Mouse (Mus musculus): ENCODE data around the gene Arsa. TPM values are rescaled to one million over a fixed set of nuclear protein-coding genes. Genes with fewer than 3 reads are reported as not detected.

Arsa gene
- polyA plus RNA-seq (2012; rRNA removed): 221 and 236 TPM in 2 replicates

DNA sequence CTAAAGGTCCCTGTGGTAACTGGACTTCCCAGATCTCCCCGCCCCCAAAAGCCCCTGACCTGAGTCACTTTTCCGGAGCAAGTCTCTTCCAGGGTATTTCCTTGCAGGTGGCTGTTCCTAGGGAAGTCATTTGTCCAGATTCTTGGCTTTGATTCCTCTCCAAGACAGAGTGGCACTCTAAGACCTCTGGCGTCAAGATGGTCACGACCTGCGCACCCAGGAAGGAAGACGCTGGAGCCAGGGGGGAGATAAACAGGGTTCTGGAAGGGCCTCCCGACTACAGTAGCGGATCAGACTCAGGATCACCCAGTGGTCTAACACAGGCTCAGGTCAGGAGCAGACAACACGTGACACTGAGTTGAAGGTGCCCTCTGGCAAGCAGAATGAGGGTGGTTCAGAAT is at the start of gene Arsa:
Arsa (minus strand) TSS at position 335 of the 401 bp plus-strand sequence.
- Histone ChIP-seq H3K4me3 (ENCODE audit: control insufficient read depth, low read depth, low read length) (peak within 1 kb of the TSS; percentile 79), H3K36me3 (ENCODE audit: control insufficient read depth, insufficient read depth, low read length) (peaks cover 1% of the 10 kb centered on the region; the same call in 1 of the 2 replicates), H3K27ac (ENCODE audit: control insufficient read depth, insufficient read depth, low read depth, low read length) (peak within 1 kb of the TSS; percentile 63), H3K27me3 (ENCODE audit: control insufficient read depth, insufficient read depth, low read length) (no peaks in the 10 kb centered on the region), H3K4me1 (ENCODE audit: control insufficient read depth, insufficient read depth, low read length) (peaks cover 27% of the 10 kb centered on the region)
- TF ChIP-seq POLR2A (IDR thresholded peaks at IDR 0.05; ENCODE audit: control insufficient read depth, low read depth, low read length) (no peak), CTCF (IDR thresholded peaks at IDR 0.05; ENCODE audit: control insufficient read depth, insufficient read depth, insufficient replicate concordance, low read depth, low read length) (no peak)

DNA sequence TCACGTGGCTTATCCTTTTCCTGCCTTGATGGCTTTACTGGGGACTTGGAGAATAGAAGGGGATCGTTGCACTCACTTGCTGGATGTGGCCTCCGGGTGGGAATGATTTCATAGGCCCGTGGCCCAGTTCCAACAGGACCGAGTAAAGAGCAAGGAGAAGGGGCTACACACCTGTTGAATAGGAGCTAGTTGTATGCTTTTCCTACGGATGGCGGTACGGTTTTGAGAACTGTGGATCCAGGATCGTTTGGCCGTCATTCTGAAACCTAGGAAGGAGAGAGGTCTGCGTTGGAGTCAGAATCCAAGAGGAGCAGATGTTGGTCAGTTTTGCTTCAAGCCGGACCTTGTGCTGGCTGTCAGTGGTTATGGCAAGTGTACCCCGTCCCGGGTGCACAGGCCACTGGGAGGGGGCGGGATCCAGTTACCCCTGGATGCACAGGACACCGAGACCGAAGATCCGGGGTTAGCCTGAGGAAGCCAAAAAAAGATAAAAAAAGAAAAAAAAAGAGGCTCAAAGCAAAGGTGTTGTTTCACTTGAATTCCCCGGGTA is 49.6 kb upstream of the Arsa start:
- H3K4me1 ChIP-seq (ENCODE audit: control insufficient read depth, insufficient read depth, low read length): peaks cover 3% of the 10 kb centered on the region
- no peak overlapping the region for H3K4me3 ChIP-seq (ENCODE audit: control insufficient read depth, low read depth, low read length)
- H3K36me3 ChIP-seq (ENCODE audit: control insufficient read depth, insufficient read depth, low read length): no peaks in the 10 kb centered on the region
- H3K27me3 ChIP-seq (ENCODE audit: control insufficient read depth, insufficient read depth, low read length): no peaks in the 10 kb centered on the region; the same call in 1 of the 2 replicates
- TF ChIP-seq POLR2A (IDR thresholded peaks at IDR 0.05; ENCODE audit: control insufficient read depth, low read depth, low read length) (no peak), CTCF (IDR thresholded peaks at IDR 0.05; ENCODE audit: control insufficient read depth, insufficient read depth, insufficient replicate concordance, low read depth, low read length) (no peak)
- H3K27ac ChIP-seq (ENCODE audit: control insufficient read depth, insufficient read depth, low read depth, low read length): no peak overlapping the region

GRCm38 (mm10) chr15:89525896-89526295 is 48.7 kb upstream of the Arsa start:
- TF ChIP-seq CTCF (IDR thresholded peaks at IDR 0.05; ENCODE audit: control insufficient read depth, insufficient read depth, insufficient replicate concordance, low read depth, low read length): no peak
- no peak for TF ChIP-seq POLR2A (IDR thresholded peaks at IDR 0.05; ENCODE audit: control insufficient read depth, low read depth, low read length)
- no peaks in the 10 kb centered on the region; the same call in 1 of the 2 replicates for H3K27me3 ChIP-seq (ENCODE audit: control insufficient read depth, insufficient read depth, low read length)
- no peak overlapping the region for H3K4me3 ChIP-seq (ENCODE audit: control insufficient read depth, low read depth, low read length)
- no peak overlapping the region for H3K27ac ChIP-seq (ENCODE audit: control insufficient read depth, insufficient read depth, low read depth, low read length)
- peaks cover 3% of the 10 kb centered on the region for H3K4me1 ChIP-seq (ENCODE audit: control insufficient read depth, insufficient read depth, low read length)
- no peaks in the 10 kb centered on the region for H3K36me3 ChIP-seq (ENCODE audit: control insufficient read depth, insufficient read depth, low read length)

GRCm38 (mm10) chr15:89525464-89525863 is 48.2 kb upstream of the Arsa start:
- TF ChIP-seq CTCF (IDR thresholded peaks at IDR 0.05; ENCODE audit: control insufficient read depth, insufficient read depth, insufficient replicate concordance, low read depth, low read length): no peak
- no peak for TF ChIP-seq POLR2A (IDR thresholded peaks at IDR 0.05; ENCODE audit: control insufficient read depth, low read depth, low read length)
- H3K36me3 ChIP-seq (ENCODE audit: control insufficient read depth, insufficient read depth, low read length): no peaks in the 10 kb centered on the region
- H3K27me3 ChIP-seq (ENCODE audit: control insufficient read depth, insufficient read depth, low read length): no peaks in the 10 kb centered on the region; the same call in 1 of the 2 replicates
- peaks cover 3% of the 10 kb centered on the region for H3K4me1 ChIP-seq (ENCODE audit: control insufficient read depth, insufficient read depth, low read length)
- no peak overlapping the region for H3K4me3 ChIP-seq (ENCODE audit: control insufficient read depth, low read depth, low read length)
- H3K27ac ChIP-seq (ENCODE audit: control insufficient read depth, insufficient read depth, low read depth, low read length): no peak overlapping the region

- TF ChIP-seq CTCF (IDR thresholded peaks at IDR 0.05; ENCODE audit: control insufficient read depth, insufficient read depth, insufficient replicate concordance, low read depth, low read length): no peak
- TF ChIP-seq POLR2A (IDR thresholded peaks at IDR 0.05; ENCODE audit: control insufficient read depth, low read depth, low read length): no peak
- peaks cover 3% of the 10 kb centered on the region for H3K4me1 ChIP-seq (ENCODE audit: control insufficient read depth, insufficient read depth, low read length)
- H3K36me3 ChIP-seq (ENCODE audit: control insufficient read depth, insufficient read depth, low read length): no peaks in the 10 kb centered on the region
- H3K4me3 ChIP-seq (ENCODE audit: control insufficient read depth, low read depth, low read length): no peak overlapping the region
- H3K27me3 ChIP-seq (ENCODE audit: control insufficient read depth, insufficient read depth, low read length): no peaks in the 10 kb centered on the region; the same call in 1 of the 2 replicates
- H3K27ac ChIP-seq (ENCODE audit: control insufficient read depth, insufficient read depth, low read depth, low read length): no peak overlapping the region
These were observed 47.6 kb upstream of the Arsa start for GRCm38 (mm10) chr15:89524611-89525415.

DNA sequence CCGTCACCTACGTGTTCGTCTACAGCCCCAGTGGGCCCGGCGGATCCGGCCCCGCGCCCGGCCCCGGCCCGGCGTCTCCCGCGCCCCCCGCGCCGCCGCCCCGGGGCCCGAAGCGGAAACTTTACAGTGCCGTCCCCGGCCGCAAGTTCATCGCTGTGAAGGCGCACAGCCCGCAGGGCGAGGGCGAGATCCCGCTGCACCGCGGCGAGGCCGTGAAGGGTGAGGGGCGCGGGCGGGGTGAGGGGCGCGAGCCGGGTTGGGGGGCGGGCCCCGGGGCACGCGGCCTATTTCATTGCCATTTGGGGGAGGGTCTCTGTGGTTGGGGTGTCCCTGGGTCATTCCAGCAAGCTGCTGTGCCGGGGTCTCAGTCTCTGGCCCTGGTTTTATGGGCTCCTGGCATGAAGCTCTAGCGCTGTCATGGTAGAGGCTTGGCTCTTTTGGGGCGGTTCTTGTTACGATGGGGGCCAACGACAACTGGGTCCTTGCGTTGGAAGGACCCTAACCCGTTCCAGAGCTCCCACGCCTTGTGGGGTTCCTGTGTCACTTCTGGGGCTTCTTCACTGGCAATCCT is 46.9 kb upstream of the Arsa start:
- H3K27me3 ChIP-seq (ENCODE audit: control insufficient read depth, insufficient read depth, low read length): no peaks in the 10 kb centered on the region; the same call in 1 of the 2 replicates

DNA sequence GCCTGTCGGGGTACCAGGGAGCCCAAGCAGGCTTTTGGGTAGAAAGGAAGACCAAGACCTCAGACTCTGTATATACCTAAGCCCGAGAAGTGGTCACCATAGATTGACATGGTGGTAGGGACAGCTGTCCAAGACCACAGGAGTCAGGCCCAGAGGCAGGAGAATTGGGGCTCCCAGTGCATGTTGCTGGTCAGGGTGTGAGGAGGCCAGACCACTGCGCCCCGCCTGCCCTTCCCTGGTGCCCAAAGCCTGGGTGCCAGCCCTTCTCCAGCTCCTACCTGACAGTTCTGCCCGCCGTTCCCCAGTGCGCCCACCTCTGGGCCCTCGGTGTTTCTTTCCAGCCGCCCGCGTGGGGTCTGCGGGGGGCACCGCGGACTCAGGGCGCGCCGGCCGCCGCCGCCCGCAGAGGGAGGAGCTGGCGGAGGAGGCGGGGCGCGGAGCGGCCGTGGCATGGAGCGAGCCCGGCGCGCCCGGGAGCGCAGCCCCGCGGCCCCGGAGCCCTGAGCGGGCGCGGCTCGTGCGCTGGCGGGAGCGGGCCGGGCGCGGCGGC is 46.1 kb upstream of the Arsa start:
- Histone ChIP-seq H3K4me1 (ENCODE audit: control insufficient read depth, insufficient read depth, low read length) (peaks cover 3% of the 10 kb centered on the region), H3K27ac (ENCODE audit: control insufficient read depth, insufficient read depth, low read depth, low read length) (no peak overlapping the region), H3K4me3 (ENCODE audit: control insufficient read depth, low read depth, low read length) (no peak overlapping the region), H3K36me3 (ENCODE audit: control insufficient read depth, insufficient read depth, low read length) (no peaks in the 10 kb centered on the region), H3K27me3 (ENCODE audit: control insufficient read depth, insufficient read depth, low read length) (no peaks in the 10 kb centered on the region; the same call in 1 of the 2 replicates)
- TF ChIP-seq POLR2A (IDR thresholded peaks at IDR 0.05; ENCODE audit: control insufficient read depth, low read depth, low read length) (no peak), CTCF (IDR thresholded peaks at IDR 0.05; ENCODE audit: control insufficient read depth, insufficient read depth, insufficient replicate concordance, low read depth, low read length) (no peak)

More for the DNA sequence above, 46.9 kb upstream of the Arsa start:
- TF ChIP-seq POLR2A (IDR thresholded peaks at IDR 0.05; ENCODE audit: control insufficient read depth, low read depth, low read length): no peak
- TF ChIP-seq CTCF (IDR thresholded peaks at IDR 0.05; ENCODE audit: control insufficient read depth, insufficient read depth, insufficient replicate concordance, low read depth, low read length): no peak
- peaks cover 3% of the 10 kb centered on the region for H3K4me1 ChIP-seq (ENCODE audit: control insufficient read depth, insufficient read depth, low read length)
- H3K27ac ChIP-seq (ENCODE audit: control insufficient read depth, insufficient read depth, low read depth, low read length): no peak overlapping the region
- no peak overlapping the region; the same call in 1 of the 2 replicates for H3K4me3 ChIP-seq (ENCODE audit: control insufficient read depth, low read depth, low read length)
- no peaks in the 10 kb centered on the region for H3K36me3 ChIP-seq (ENCODE audit: control insufficient read depth, insufficient read depth, low read length)
